Mouse (Mus musculus) layer of hippocampus, adult 9-10 months (tissue): ENCODE data around the gene Zfp51.
"Not testable (repeated sequence)": the region's sequence is repeated elsewhere in the genome, so short reads cannot be mapped to it uniquely, and the experiment has no call there.

Experiments used
- DNase-seq: peaks from one replicate; pipeline ENCODE4 v3.0.0; 2022; ENCODE audit warnings: low spot score

Zfp51 gene

DNA sequence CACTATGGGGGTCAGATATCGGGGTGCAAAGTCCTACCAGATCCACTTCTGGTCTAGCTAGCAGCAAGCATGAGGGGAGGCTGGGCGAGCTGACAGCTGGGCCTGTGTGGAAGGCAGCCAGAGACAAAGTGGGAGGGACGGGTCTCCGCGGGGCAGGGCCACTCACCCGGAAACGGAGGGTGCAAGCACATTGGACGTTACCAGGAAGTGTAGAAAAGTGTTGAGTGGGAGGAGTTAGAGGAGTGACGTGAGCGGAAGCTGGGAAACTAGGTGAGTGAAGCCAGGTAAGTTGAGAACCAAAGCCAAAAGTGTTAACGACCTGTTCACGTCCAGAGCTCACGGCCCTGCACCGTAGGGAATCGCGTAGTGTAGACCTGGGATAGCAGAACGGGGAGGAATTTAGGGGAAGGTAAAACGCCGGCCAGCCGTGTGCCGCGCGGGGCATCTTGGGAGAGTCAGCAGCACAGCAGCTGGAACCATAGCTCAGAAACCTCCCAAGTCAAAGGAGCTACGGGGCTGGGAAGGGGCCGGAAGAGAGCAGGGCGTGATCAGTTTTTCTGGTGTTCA is at the start of gene Zfp51:
TSS of gene Zfp51 (plus strand) at position 237 of the 567 bp plus-strand sequence.
- DNase-seq: peak; percentile 81

DNA sequence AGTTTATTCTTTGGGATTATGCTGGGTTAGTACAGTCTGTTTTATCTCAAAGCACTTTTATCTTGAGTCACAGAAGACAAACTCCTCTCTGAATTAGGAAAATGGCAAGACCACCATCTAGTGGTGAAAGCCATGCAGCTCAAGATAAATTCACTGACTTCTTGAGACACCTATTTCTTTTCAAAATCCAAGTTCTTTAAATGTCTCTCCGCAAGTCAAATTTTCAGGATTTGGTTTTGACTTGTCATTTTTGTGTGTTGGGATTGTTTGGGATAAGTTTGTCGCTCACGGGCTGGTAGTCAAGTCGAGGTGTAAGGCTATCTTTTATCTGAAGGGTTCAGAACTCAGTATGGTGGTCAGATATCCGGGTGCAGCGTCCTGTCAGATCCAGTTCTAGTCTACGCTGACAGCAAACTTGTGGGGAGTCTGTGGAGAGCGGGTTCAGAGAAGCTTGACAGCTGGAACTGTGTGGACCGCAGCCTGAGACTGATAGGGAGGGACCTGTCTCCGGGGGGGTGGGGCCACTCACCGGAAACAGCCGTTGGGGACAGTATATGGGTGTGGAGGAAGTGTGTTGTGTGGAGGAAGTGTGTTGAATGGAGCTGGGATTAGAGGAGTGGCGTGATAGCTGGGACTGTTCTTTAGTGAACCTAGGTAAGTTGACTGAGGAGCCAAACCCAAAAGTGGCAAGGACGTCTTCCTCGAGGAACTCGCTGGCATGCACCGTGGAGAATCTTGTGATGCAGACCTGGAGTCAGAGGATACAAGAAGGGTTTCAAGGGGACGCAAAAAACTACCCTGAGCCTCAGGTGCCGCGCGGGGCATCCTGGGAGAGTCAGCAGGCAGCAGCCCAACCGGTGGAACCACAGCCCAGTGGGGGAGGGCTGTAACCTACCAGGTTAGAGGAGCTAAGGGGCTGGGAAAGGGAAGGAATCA is 27.2 kb upstream of the Zfp51 start, which contains the start of gene Zfp54:
TSS of gene Zfp54 (plus strand) at position 564 of the 936 bp plus-strand sequence.
- DNase-seq: peak; percentile 40

DNA sequence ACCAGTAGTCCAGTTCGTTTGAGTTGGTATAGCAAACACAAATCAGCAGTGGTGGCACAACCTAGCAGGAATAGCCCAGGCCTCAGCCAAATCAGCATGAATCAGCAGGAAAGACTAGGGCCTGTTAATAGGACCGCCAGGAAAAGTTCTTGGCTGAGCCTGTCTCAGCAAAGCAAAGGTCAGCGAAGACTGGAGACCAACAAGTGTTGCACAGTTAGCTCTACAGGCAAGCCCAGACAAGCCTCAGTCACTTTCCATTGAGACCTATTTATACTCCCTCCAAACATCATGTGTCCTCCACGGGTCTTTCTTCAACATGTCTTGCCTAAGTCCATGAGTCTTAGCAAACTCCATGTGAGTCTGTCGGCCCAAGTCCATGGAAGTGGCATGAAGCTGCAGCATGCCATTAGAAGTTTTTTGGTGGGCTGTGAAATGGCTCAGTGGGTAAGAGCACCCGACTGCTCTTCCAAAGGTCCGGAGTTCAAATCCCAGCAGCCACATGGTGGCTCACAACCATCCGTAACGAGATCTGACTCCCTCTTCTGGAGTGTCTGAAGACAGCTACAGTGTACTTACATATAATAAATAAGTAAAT is 11.3 kb upstream of the Zfp51 start:
- not testable (repeated sequence) for DNase-seq

DNA sequence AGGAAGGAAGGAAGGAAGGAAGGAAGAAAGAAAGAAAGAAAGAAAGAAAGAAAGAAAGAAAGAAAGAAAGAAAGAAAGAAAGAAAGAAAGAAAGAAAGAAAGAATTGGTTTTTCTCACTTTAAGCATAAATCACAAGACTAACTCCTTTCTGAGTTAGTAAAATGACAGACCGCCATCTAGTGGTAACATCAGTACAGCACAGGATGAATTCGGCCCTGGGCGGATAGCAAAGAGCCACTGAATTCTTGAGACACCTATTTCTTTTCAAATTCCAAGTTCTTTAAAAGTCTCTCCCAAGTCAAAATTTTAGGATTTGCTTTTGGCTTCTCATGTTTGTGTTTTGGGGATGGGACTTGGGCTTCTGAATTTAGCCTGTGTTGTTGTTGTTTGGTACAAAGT is 505 bp upstream of the Zfp51 start:
- peak; percentile 89 for DNase-seq

DNA sequence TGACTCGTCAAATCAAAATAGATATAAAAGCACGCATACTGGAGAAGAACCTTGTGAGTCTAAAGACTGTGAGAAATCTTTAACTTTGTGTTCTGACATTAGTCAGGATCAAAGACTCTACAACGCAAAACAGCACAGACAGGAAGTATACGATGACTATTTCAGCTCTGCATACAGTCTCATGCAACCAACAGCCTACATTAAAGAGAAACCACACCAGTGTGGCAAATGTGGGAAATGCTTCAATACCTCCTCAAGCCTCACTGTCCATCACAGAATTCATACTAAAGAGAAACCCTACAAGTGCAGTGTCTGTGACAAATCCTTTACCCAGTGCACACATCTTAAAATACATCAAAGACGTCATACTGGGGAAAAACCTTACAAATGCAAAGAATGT is 13.4 kb downstream of the Zfp51 start:
- DNase-seq: no peak

DNA sequence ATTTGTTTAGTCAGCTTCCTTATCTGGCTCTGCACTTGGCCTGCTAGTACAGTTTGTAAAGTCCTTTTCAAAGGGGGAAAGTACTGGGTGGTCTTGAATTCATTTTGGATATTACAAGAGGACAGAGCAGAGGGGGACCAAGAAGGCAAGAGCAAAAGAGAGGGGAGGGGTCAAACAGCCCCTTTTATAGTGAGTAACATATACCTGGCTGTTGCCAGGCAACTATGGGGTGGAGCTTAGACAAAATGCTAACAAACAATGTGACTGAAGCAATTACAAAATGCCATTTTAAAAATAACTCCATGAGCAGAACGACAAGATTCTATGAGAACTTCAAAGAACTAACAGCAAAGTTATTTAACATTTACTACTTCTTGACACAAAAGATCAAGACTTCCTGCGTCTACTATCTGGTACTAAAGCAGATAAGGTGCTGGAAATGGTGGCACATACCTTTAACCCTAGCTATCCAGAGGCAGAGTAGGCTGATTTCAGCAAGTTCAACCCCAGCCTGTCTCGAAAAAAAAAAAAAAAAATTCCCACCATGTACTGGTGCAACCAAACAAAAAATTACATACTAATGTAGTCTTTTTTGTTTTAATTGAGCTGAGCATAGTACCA is 22.0 kb downstream of the Zfp51 start:
- DNase-seq: no peak

DNA sequence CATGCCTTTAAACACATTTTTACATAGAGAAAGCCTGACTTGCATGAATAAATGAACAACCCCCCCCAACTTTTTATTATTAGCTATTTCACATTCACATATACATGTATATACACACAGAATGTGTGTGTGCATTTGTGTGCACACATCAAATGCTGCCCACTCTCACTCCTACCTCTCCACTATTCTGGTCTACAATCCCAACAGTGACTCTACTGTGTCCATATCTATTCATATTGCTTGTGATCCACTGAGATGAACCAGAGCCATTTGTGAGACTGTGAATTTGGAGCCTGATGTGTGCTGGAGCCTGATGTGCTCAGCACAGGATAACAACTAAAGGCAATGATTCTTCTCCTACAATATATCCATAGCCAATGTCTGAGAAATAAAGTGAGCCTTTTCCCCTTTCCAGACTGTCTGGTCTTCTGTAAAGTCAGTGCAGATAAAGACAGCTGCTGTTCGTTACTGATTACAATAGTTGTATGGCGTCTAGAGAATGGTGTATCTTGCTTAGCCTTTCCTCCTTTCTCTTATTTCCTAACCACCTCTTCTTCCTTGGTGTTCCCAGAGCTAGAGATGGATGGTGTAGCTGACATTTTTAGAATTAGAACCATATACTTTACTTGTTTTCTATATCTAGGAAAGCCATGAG is 22.6 kb downstream of the Zfp51 start:
- no peak for DNase-seq

DNA sequence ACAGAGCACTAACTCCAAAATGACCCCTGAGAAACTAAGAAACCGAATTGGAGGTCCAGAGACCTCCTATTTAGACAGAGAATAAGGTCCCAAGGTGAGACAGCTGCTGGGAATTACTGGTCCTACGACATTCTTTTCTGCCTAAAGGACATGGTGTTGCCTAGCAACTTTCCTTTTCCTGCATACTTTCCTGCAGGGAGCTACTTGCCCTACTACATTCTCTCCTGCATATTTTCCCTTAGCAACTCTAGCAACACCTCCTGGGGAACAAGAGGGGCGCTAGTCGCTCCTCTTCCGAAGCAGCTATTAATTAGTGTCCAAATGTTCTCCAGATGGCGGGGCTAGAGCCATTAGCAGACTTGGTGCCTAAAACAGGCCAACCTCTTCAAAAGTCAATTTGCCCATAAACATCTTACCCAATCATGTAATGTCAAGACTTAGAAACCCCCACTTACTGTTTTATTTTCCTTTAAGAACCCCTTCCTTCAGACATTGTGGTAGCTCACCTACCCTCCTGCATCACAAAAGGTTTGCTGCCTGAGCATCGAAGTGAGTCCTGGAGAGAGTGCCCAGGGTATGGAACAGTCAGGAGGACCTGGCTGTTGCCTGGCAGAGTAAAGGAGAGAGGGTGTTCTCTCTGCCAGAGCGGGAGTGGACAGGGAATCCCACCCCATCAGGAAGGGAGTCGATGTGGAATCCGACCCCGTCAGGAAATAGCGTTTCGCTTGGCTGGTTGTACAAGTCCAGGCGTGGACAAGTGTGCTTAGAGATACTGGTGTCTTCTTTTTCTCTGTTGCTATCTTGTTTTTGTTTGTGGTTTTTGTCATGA is 23.4 kb downstream of the Zfp51 start:
- no peak for DNase-seq

DNA sequence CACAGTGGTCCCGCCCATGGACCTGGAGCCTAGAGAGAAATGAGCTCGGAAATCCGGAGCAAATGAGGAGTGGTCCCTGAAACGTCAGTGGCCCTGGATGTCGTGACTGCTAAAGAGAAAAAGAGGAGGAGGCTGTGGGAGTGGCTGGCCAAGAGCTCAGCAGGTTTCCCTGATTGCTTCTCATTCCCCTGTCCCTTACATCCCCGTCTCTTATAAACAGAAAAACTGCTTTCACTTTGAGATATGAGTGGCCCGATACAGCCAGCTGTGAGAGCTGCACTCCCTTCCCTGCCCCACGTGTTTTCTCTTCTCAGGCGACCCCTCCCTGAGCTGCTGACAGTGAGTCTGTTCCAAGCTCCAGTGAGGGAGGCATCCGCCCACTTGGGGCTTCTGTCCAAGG is 24.6 kb downstream of the Zfp51 start:
- DNase-seq: not testable (repeated sequence)

DNA sequence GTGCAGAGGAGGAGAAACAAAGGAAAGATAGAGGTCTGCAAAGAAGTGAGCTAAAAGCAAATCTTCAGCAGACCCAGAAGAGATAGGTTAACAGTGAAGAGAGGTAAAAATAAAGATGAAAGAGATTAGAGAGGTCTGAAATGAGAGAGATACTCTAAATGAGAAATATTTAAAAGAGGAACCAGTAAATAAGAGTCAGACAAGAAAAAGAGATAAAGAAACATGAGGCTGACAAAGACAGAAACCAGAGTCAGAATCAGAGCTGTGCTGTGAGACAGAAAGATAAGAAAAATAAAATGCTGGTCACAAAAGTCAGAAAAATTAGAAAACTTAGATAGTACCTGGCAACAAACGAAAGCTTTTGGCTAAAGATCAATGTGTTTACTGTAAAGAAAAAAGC is 25.1 kb downstream of the Zfp51 start:
- not testable (repeated sequence) for DNase-seq

DNA sequence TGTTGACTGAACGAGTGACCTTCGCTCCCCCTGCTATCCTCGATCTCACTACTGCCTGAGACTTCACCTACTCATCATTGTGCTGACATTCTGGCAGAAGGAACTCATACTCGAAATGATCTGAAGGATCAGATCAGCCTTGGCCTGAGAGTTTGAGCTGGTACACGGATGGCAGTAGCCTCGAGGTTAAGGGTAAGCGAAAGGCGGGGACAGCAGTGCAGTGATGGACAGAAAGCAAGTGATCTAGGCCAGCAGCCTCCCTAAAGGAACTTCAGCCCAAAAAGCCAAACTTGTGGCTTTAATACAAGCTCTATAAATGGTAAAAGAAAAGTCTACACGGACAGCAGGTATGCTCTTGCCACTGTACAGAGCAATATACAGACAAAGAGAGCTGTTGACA is 26.2 kb downstream of the Zfp51 start:
- not testable (repeated sequence) for DNase-seq

DNA sequence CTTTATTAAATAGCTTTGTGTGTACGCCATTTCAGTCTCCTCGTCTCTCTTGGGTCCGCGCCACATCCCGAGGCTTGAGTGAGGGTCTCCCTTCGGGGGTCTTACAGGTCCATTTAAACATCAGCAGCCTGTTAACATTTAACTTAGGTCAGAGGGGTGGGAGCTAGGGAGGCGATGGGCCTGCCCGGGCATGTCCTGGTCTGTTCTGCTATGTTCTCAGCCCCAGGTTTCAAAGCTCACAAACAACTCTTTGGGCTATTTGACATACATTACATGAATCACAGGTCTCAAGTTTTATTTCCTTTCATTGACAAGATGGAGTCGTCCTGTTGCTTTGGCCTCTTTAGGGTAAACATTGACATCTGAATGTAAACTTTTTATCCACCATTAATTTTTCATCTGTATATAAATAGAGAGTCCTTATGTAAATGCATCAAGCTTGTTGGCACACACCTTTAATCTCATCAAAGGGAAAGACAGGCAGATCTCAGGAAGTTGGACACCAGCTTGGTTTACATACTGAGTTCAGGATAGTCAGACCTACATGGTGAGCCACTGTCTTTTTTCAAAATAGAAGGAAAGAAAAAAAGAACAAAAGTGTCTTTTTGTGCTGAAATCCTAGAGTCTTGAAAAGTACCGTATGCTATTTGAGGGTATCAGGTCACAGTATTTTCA is 28.1 kb downstream of the Zfp51 start:
- DNase-seq: not testable (repeated sequence)

DNA sequence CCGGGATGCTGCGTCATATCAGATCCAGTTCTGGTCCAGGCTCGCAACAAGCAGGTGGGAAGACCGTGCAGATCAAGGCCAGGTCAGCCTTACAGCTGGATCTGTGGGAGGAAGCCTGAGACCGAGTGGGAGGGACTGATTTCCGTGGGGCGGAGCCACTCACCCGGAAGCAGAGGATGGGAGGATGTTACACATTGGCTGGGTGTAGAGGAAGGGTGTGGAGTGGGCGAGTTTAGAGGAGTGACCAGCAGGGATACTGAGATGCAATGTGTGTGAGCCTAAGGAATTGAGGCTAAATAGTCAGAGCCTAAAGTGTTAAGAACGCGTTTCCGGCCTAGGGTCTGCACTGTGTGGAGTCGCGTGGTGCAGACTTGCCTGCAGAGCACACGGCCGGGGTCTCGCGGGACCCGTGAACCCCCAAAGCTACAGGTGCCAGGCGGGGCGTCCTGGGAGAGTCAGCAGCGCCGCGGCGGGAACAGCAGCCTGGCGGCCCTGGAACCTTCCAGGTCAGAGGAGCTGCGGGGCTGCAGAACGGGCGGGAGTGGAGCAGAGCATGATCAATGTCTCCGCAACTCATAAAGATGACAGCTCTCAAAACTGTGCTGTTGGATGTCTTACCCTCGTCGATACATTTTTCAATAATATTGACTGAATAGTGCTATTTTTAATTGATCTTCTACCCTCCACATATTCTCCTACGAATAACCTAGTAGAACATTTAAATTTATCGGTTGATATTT is 38.8 kb downstream of the Zfp51 start, which contains the start of gene Zfp53:
TSS of gene Zfp53 (plus strand) at position 239 of the 740 bp plus-strand sequence.
- DNase-seq: peak; percentile 74

DNA sequence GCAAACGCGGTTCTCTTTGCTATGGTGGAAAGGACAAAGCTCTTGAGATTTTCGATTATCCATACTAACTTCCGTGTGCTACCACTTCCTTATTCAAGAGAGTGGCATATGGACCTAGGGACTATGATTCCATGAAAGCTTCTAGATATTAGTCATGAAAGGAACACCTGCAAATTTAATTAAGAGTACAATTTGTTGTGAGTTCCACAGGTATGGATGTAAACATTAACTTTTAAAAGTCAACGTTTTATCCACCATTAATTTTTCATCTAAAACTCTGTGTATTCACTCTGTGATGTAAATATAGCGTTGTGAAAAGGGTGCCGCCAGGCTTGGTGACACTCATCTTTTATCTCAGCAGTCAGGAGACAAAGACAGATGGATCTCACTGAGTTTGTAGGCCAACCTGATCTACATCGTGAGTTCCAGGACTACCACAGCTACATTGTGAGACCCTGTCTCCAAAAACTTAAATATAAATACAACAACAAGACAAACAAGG is 39.4 kb downstream of the Zfp51 start:
- DNase-seq: no peak

DNA sequence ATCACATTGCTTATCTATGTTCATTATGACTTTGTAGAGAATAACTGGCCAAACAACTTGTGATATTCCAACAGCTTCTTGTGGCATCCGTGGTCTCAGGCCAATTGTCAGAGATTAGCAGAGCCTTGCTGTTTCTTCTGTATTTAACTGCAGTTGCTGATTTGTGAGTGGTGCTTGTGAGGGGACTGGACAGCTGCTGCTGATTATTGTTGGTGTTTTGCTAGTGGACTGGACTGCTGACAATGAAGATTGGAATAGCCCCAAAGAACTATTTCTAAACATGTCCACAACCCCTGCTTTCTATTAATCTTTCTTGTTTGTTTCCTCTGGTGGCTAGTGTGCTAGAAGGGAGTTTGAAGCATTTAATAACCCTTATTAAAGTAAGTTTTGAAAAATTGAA is 51.2 kb downstream of the Zfp51 start:
- DNase-seq: no peak

DNA sequence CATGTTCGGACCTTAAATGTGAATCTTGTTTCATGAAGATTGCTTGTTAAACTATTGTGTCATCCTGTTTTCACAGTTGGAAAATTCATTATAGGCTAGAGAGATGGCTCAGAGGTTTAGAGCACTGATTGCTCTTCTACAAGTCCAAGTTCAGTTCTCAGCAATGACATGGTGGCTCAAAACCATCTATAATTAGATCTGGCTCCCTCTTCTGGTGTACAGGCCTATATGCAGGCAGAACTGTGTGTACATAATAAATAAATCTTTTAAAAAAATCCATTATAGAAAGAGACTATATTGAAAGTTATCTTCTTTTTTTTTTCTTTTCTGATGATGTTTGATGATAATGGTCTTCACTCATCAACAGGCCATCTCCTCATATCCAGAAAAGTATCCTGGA is 54.4 kb downstream of the Zfp51 start:
- DNase-seq: no peak

DNA sequence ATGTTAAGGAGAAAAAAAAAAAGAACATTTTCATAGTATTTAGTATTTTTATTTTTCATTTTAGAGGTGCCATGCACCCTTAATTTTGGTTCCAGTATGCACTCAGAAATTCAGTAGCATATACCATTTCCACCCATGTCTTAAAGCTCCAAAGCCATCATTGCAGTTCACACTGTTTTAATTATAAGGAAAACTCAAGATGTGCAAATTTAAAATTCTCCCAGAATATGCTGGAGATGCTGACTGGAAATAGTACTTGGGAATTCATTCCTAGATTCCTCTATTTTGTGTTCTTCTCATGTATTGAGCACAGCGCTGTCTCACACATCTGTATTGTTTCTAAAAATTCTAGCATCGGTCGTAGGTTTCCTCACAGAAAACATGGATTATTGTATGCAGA is 56.1 kb downstream of the Zfp51 start:
- no peak for DNase-seq

DNA sequence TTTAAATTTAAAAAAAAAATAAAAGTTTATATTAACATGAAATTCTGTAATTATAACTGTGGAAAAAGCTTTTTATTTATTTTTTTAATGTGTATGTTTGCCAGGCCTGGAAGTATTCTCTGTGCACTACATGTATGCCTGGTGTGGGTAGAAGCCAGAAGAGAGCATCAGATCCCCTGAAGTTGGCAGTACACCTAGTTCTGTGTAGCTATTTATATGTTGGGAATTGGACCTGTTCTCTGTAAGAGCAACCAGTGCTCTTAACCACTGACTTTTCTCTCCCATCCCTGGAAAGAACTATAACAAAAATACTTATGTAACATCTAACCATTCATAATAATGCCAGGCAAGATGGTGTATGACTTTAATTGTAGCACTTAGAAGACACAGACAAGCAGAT is 59.6 kb downstream of the Zfp51 start:
- no peak for DNase-seq
